Mouse (Mus musculus): ENCODE measurements around the gene Ncmap. TPM values are rescaled to one million over a fixed set of nuclear protein-coding genes. Genes with fewer than 3 reads are reported as not detected.
A peak's percentile ranks its signal among the peaks of the same experiment; 100 is the strongest.

Gene Ncmap
- under 1 TPM; 0.63 to 0.73 TPM for total RNA-seq (2021)
- long read RNA-seq, experiment 1: 0 reads
- long read RNA-seq, experiment 2: 0 reads

DNA sequence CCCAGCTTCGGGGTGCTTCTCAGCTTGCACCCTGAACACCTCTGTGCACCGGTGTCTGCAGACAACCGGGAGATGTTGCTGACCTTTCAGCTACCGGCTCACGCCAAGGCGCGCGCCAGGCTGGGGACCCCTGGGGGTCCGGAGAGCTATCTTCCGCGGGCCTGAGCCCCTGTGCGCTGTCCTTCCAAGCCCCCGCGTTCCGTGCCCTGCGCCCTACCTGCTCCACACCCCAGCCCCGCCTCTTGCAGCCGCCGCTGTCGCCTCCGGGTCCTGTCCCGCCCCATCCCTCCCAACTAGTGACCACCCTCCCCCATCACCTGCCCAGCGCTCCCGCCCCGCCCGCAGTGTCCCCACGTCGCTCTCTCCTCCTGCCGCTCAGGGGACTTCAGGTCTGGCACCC, at the start of gene Ncmap:
Ncmap (minus strand) TSS at position 237 of the 400 bp plus-strand sequence.
- DNase-seq: no peak

DNA sequence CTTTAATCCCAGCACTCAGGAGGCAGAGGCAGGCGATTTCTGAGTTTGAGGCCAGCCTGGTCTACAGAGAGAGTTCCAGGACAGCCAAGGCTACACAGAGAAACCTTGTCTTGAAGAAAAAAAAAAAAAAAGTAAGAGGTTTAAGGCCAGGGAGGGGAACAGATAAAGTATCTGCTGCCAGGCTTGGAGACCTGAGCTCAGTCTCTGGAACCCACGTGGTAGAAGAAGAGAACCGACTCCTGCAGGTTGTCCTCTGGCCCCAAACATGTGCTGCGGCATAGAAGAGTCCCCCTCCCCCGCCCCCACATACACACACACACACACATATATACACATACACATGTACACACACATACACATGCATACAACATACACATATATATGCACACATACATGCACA, 44.4 kb upstream of the Ncmap start:
- DNase-seq: no peak

DNA sequence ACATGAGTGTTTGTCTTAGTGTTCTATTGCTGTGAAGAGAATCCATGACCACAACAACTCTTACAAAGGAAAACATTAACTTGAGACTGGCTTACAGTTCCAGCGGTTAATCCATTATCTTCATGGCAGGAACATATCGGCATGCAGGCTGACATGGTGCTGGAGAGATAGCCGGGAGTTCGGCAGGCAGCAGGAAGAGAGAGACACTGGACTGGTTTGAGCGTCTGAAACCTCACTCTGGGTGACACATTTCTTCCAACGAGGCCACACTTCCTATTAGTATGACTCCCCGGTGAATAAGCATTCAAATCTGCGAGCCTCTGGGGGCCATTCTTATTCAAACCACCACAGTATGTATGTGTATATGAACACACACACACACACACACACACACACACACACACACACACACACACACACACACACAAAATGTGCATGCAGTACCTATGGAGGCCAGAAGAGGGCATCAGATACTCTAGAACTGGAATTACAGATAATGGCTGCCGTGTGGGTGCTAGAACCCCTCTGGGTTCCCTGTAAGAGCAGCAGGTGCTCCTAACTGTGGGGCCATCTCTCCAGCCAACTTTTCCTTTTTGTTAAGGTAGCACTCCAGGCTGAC, 42.0 kb upstream of the Ncmap start:
- DNase-seq: peak; percentile 20

DNA sequence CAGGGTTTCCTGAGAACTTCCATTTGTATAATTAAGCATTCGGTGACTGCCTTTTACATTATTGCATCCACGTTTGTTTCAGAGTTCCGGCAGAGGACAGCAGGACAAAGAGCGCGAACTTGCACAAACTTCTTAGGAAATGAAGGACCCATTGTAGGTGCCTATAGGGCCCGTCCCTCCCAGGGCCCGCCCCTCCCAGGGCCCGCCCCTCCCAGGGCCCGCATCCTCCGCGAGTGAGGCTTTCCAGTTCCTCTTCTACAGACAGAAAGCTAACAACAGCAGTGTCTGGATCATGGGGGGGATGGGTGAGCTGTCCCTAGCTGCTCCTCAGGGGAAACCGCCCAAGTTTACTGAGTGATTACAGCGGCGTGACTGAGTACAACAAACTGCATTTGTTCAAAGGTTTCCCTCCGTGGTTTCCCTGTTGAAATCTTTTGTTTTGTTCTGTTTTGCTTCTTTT, 41.2 kb upstream of the Ncmap start:
- DNase-seq: peak; percentile 66

DNA sequence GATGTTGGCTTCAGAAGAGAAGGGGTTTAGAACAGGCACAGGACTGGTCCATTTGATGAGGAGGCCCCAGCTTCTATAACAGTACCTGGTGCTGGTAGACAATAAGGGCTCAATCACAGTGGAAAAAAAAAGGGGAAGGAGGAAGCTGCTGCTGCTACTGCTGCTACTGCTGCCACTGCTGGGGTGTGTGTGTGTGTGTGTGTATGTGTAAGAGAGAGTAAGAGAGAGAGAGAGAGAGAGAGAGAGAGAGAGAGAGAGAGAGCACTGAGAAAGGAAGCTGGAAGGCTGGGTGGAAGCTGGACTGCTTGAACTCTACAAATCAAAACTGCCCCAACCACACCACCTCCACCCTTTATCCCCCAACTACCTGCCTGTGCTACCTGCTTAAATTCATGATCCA, 39.9 kb upstream of the Ncmap start:
- DNase-seq: no peak

DNA sequence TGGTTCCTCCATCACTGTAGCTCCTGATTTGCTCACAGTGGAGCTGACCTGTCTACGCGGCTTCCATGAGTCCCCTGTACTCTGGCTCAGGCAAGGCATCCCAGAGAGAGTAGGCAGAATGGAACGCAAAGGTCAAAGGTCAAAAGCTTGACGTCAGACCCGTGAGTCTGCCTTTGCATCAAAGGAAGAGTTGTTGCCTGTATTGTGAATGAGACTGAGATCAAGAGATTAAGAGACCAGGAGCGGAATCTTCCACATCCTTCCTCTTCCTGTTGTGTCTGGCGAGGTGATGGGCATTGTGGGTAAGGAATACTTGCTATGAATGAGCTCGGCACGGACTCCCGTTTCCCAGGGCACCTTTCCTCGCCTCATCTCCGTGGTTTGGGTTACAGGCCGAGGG, 38.3 kb upstream of the Ncmap start:
- peak; percentile 34 for DNase-seq

DNA sequence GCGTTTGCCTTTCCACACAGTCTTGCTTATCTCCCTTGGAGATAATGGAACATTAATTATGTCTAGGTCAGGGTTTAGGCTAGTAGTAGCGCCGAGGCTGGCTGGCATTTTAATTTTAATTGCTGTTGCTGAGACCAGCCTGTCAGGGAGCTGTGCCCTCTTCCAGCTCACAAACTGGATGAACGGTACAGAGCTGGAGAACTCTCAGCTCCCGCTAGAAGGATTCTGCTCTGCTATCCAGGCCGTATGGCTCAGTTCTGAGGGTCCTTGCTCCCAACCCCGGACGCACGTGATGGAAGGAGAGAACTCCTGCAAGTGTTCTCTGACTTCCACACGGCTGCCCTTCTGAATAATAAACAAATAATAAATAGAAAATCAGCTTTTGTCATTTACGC, 36.4 kb upstream of the Ncmap start:
- DNase-seq: no peak

DNA sequence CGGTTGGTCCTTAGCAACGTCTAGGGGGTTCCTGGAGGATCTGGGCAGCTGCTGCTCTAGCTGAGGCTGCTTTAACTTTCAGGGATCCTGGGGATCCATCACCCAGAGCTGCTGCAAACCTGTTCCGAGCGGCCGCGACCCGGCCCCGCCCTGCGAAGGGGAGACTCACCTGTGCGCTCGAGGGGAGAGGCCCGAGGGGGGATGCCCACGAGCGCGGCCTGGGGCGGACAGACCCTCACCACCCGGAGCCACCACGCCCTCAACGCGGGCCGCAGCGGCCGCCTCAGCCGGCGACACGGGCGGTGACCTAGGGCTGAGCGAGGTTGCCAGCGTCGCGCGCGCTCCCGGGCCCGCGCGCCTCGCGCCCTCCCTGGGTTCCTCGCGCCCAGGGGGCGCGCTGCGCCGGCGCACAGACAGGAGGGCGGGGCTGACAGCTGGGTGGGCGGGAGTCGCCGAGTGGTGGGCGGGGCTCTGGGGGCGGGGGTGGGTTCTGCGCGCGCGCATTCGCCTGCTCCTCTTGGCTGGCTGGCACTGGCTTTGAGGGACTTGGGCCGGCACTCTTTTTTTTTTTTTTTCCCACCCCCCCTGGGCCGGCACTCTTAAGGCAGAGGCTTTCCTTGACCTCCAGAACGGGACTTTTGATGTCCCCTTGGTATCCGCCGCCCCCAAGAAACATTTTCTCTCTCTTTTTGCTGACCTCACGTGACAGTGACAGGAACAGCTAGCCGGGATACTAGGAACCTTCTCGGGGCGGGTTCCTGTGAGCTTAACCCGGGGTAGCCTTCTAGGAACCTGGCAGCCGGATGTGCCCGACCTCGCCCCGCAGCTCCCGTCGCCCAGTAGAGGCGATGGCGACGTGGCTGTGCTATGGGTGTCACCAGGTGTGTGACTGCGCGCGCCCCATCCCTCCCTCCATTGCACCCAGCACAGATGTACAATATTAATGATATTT, 35.7 kb upstream of the Ncmap start, which contains the start of gene Rcan3:
Rcan3 (minus strand) TSS at position 411 of the 952 bp plus-strand sequence.
- peak; percentile 91 for DNase-seq

DNA sequence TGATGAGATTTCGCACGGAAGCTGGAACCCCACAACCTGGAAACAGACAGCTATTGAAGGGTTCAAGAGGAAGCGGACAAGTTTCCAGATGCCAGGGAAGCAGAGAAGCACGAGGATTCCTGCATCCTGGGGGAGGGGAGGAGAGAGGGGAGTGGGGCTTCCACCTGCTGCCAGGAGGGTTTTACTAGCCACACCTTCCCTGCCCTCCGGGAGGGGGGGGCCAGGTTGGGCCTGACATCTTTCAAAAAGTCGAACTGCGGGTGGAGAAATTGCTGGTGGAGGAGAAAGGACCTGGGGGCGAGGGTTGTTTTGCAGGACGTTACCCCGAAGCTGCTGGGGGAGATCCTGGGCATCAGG, 35.0 kb upstream of the Ncmap start:
- no peak for DNase-seq

DNA sequence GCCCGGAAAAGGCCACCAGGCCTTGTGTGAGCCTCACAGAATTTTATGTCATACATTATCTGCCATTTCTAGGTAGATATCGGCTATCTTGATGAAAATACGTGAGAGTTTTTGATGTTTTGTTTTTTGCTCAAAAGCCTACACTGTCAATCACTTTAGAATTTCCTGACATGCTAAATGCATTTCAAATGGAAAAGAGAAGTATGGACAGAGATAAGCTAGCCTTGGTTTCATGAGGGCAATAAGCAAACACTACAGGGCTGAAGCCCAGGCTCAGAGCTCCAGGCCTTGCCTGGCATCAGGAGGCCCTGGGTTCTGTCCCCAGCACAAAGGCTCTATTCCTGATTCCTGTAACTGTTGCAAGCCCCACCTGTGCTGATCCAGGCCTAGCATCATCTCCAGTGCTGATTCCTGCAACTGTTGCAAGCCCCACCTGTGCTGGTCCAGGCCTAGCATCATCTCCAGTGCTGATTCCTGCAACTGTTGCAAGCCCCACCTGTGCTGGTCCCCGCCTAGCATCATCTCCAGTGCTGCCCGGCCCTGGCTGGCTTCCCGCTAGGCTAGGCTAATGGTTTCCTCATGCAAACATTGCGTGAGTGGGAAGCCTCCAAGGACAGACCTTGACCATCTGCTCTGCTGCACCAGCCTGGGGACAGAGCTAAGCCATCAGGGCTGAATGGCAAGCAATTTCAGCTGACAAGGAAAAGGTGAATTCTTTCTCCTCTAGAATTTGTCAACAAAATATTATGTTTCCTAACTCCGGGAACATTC, 32.1 kb upstream of the Ncmap start:
- peak; percentile 30 for DNase-seq

DNA sequence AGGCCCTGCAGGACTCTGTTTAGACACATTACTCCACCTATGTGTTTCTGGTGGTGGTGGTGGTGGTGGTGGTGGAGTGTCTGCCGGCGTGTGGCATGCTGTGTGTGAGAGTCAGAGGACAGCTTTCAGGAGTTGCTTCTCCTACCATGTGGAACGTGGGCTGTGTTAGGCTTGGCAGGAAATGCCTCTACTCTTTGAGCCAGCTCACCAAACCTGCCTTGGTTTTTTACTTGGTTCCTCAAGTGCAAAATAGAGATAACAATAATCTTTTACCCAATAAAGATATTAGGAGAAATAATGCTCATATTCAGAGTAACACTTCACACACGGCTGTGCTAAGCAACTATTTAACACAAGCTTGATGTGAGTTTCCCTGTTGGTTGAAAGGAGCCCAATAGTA, 31.4 kb upstream of the Ncmap start:
- no peak for DNase-seq

DNA sequence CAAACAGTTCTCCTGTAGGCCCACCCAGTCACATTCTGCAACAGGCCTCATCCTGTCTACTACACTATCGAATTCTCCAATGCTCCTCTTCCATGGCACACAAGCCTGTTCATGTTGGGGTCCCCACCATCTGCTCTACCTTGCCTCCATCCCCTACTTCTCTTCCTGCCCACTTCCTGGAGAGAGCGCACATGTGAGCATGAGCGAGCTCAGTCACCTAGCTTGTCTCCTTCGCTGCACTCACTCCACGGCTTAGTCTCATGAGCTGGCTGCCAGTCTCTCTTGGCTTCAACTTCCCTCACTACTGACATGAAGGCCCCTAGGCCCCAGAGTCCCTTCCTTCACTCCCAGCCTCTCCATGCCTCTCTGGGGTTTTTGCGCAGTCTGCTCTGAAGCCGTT, 28.6 kb upstream of the Ncmap start:
- DNase-seq: no peak

DNA sequence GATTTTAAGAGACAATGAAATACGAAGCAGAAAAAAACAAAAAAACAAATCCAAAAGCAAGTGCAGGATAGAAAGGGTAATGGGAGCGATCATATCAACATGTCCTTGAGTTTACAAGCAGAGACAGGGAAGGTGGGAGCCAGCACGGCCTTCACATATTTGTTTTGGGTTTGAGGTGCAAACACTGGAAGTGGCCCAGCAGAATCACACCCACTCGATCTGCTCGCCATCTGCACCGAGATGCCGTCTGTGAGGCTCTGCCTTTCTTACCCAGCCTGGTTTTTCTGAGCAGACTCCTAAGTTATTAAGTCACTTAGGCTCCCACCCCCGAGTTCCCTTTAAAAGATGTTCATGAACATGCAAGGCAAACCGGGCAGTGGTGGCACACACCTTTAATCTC, 27.6 kb upstream of the Ncmap start:
- no peak for DNase-seq

DNA sequence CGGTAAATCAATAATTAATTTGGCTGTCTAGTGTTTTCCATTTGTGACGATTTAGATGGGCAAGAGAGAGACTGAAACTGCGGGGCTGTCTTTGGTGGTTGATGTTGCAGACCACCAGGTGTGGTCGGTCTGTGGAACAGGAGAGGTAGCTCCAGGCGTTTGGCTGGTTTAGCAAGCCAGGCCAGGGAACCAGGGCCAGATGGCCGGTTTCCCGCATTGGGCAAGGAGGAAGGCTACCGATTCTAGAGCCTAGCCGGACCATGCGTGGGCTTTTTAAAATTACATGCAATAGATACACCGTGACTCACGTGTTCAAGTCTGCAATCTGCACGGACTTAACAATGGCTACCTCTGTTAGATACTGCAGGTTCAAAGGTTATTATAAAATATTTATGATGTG, 22.9 kb upstream of the Ncmap start:
- no peak for DNase-seq

DNA sequence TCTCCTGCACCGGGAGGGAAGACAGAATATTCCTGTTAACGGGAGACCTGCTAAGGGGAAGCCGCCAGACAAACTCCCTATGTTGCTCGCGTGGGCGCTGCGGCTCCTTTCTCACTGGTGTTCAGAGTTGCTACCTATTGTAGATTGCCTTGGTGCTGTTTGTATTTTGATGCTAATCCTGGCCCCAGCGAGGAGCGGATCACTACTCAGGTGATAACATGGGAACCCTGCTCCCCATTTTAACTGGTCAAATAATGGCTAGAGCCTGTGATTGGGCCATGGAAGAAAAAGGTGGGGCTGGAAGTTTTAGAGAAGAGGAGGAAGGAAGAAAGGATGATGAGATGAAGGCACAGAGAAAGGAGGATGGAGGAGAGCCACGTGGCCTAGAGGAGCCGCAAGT, 22.4 kb upstream of the Ncmap start:
- DNase-seq: no peak

DNA sequence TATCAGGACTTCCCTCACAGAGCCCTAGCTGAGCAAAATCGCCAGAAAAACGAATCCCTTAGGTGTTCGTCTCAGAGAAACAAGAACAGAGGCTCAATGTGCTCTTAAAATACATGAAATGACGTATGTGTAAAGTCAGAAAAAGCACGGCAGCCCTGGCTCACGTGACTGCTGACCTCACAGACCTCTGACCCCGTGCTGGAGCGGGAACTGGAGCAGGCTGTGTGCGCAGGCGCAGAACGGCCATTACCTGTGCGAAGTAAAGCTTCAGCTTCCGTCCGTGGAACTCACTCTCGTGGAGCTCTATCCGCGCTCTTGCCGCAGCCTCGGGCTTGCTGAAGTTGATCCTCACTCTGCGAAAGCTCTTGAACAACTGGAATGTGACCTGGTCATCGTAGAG, 22.0 kb upstream of the Ncmap start:
- DNase-seq: no peak

DNA sequence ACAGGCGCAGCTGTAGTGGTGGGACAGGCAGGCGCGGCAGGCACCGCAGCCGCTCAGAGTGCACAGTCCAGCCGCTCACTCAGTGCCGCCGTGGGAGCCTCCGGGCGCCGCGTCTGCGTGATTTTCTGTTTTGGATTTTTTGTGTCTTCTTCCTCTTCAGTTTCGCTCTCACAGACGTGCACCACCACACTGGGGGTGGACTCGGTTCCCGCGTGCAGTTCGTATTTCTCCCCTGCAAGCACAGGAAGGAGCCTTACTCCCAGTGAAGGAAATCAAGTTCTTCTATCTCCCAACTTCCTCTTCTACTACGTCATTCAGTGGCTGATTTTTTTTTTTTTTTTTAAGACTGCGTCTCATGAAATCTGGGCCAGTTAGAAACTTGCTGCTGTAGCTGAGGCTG, 18.3 kb upstream of the Ncmap start:
- no peak for DNase-seq

DNA sequence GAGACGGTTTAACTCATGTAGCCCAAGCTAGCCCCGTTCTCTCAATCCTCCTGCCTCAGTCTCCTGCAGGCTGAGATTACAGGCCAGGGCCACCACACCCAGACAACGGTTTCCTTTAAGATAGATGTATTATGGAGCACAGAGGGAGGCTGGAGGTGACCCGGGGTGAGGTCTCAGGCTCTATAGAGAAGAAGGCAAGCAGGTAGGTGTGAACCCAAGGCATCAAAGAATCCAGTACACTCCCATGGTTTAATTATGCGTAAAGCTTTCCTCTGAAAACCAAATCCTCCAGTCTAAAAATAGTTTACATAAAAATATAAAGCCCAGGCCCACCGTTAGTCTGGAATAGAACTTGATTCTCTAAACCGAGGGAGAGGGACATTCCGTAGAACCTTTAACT, 15.5 kb upstream of the Ncmap start:
- DNase-seq: no peak

DNA sequence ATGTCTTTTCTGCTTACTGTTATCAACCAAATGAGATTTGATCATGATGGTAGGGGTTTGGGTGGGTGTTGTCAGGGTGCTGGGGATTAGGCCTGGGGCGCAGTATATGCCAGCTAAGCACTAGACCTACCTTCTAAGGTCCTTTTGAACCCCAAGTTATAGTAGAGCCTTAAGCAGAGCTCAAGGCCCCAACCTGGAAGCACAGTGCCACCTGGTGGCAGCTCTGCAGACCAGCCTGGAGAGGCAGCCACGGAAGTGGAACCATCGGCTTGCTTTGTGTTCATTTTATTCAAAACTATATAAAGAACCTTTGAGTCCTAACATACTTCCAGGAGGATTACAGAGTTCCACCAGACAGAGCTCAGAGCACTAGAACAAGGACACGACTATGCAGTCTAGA, 13.6 kb upstream of the Ncmap start:
- DNase-seq: peak; percentile 78

DNA sequence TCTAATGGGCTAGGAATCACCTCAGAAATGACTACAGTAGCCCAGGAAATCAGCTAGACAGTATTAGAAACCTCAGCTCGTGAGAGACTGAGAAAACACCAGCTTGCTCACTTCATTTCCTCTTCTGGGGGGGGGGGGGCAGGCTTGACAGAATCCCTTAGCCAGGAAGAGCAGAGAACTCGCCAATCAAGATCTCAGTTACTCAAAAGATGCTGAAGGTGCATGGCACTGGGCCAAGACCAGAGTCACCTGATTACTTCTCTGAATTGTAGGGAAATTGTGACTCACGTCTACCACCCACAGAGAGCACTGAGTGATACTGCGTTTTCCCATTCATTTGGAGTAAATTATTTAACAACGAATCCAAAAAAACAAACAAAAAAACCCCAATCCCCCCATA, 8.2 kb upstream of the Ncmap start:
- no peak for DNase-seq

DNA sequence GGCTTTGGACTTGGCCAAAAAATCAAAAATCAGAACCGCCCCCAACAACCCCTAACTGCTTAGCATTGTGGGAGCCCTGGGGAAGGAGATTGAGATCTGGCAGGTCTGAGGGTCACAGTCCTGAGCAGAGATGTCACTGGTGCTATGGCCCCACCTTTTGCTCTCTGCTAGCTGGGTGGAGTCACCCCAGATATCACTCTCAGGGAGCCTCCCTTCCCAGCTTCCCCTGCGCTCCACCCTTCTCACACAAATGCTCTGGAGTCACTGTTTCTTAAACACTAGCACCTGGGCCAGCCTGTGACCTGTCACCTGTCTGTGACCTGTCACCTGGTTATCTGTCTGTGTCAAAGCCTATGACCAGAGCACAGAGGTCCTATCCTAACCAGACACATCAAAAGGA, 6.9 kb upstream of the Ncmap start:
- DNase-seq: no peak

DNA sequence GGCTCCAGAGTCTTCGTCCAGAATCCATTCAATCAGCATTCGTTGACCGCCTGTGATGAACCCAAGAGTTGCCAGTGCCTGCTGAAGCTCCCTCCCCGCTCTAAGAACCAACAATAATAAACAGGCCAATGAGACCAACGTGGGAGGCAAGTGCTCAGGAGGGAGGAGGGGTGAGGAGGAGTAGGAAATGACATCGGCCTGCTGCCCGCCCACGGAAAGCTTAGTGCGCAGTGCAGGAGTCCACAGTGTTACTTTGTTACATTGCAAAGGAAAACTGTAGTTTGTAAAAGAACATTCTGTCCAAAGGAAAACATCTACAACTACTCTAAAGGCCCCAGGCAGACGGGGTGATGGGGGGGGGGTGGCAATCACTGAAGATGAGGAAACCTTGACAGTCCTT, 6.0 kb upstream of the Ncmap start:
- no peak for DNase-seq

DNA sequence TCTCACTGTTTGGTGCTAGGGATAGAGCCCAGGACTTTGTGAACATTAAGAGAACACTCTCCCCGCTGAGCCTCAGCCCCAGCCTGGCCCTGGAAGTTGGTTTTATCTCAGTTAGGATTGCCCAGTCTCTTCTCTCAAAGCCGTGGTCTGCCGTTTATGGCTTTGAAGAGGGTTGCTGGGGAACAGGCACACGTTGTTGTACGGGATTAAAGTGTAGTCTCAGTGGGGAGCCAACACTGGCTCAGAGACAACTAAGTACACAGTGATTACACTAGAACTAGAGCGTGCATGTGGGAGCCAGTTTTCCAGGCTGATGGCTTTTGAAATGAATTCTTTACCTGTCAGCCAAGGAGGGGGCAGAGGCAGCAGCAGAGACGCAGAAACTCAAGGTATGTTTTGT, 3.9 kb upstream of the Ncmap start:
- no peak for DNase-seq

Data from adrenal gland, postnatal 10 days (tissue).